Mouse (Mus musculus): ENCODE data around the gene Gm20388. TPM values are rescaled to one million over a fixed set of nuclear protein-coding genes. Genes with fewer than 3 reads are reported as not detected.

Gene Gm20388
- total RNA-seq, 2 experiments from 2014 or later: 4.0 TPM; not detected in 1

DNA sequence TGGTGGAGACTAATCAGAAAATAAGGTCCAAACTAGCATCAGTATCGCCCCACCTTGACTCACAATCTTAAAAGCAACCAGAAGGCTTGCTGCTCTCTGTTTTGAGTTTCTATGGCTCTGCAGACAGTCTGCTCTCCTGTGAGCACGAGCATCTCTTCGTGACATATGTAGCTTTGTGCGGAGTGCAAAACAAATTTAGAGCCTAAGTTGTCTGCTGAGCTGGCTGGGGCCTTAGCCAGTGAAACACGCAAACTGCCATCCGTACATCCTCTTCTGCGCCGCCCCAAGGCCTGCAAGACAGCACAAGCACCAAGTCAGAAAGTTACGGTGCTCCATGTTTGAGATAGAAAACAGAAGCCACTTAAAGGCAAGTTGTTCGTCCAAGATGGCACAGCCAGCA, 3814.1 kb downstream of the Gm20388 start:
- no peak for DNase-seq

GRCm38 (mm10) chr8:123725261-123725660, 3814.6 kb downstream of the Gm20388 start:
- no peak for DNase-seq

DNA sequence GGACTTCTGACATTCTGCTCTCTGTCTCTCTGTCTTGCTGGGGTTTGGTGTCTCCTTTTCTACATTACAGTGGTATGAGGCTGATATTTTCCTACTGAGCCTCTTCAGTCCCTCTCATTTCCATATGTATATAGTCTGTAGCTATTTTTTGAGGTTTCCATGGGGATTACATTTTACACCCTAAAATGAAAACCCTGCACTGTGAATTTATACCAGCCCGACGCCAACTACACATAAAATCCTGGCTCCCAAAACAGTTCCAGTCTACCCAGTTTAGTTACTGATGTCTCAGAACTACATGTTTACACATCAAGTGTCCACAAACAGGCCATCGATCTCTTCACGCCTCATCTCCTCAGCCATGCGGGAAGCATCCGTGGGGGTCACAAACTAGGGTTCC, 3816.1 kb downstream of the Gm20388 start:
- no peak for DNase-seq

GRCm38 (mm10) chr8:123729055-123729785, 3818.6 kb downstream of the Gm20388 start:
- DNase-seq: peak; percentile 42 to 43

- no peak for DNase-seq
Observed at GRCm38 (mm10) chr8:123729786-123730411, 3819.3 kb downstream of the Gm20388 start.

- DNase-seq: peak in 1 of 2 experiments; percentile 22
Observed at GRCm38 (mm10) chr8:123732332-123732731, 3821.7 kb downstream of the Gm20388 start.

DNA sequence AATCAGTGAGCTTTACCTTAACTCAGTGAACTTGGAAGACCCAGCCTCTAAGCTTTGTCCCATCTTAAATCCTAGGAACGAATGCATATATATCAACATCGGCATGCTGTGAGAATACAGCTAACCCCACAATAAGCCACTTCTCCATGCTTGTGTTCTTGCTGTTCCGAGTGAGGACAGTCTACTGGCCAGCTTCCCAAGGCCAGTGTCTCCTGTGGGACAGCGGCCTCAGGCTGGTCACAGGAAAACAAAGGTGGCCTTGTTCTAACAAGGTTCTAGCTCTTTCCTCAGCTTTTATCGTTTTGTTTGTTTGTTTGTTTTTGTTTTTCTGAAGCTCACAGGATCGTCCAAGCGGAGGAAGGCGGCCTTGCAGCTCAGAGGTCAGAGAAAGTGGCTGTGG, 3823.8 kb downstream of the Gm20388 start:
- DNase-seq: no peak

- DNase-seq: no peak
Observed at GRCm38 (mm10) chr8:123736974-123737373, 3826.3 kb downstream of the Gm20388 start.

DNA sequence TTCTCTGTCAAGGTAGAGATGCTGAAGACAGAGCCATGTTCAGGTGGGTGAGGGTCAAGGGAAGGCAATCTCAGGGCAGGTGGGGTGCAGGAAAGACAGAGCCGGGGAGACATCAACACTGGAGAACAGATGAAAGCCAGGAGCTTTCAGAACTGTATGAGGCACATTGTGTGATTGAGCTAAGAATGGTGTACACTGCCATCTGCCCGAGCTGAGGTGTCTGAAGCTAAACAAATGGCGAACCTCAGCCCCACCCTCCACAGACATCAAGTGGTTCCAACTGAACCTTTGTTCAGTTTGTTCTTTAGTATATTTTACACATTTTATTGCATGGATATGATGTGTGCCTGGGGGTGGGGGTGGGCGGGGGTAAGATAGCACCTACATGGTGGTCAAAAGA, 3829.6 kb downstream of the Gm20388 start:
- DNase-seq: no peak

GRCm38 (mm10) chr8:123741232-123741631, 3830.6 kb downstream of the Gm20388 start:
- DNase-seq: no peak

- no peak for DNase-seq
Observed at GRCm38 (mm10) chr8:123746488-123746887, 3835.8 kb downstream of the Gm20388 start.

DNA sequence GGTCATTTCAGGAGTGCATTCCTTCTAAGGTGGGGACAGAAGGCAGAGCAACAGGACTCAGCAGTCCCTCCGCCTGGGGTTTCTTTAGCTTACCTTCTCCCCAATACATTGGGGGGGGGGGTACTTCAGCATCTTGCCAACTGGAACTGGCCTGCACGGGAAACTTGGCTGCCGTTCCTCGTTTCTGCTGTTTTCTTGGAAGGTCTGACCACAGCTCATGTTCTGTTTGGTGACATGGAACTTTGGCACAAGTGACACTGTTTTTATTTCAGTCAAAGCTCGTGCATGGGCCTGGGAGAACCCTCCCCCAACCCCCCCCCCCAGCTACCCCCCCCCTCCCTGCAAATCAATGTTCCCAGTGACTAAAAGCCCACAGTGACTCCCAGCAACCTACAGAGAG, 3837.1 kb downstream of the Gm20388 start:
- peak; percentile 69 to 71 for DNase-seq

GRCm38 (mm10) chr8:123750171-123750693, 3839.6 kb downstream of the Gm20388 start:
- DNase-seq: no peak

- no peak for DNase-seq
Observed at GRCm38 (mm10) chr8:123752773-123753468, 3842.3 kb downstream of the Gm20388 start.

DNA sequence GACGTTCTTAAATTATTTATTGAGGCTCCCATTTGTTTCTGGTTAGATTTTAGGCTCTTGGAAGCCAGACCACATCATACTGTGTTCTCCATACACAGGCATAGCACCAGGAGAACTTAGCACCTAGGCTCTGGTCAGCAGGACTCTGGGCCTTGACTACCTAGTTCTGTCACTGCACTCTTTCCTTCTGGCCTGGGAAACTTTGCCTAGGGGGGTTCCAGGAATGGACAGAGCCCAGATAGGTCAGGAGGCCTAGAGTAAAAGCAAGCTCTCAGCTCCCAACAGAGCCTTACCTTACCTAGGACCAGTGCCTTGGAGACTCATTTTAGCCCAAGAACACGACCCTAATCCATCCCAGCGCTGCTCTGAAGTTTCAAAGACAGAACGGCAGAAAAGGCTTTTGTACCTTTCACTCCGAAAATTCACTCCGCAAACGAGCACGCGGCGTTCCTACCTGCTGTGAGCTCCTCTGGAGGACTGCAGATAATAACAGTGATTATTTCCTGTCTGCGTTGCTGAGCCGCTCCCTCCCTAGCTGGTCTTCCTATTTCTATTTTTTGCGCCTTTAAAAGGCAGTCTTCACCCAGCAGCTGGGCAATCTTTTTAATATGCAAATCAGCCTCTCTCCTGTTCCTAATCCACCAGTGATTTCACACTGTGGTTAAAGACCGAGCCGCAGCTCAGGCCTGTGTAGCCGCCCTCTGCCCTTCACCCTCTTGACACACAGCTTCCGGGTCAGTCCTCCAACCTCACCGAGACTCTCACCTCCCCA, 3843.1 kb downstream of the Gm20388 start:
- DNase-seq: no peak

GRCm38 (mm10) chr8:123754538-123755431, 3844.1 kb downstream of the Gm20388 start:
- DNase-seq: no peak

- DNase-seq: no peak
Observed at GRCm38 (mm10) chr8:123756901-123757300, 3846.3 kb downstream of the Gm20388 start.

DNA sequence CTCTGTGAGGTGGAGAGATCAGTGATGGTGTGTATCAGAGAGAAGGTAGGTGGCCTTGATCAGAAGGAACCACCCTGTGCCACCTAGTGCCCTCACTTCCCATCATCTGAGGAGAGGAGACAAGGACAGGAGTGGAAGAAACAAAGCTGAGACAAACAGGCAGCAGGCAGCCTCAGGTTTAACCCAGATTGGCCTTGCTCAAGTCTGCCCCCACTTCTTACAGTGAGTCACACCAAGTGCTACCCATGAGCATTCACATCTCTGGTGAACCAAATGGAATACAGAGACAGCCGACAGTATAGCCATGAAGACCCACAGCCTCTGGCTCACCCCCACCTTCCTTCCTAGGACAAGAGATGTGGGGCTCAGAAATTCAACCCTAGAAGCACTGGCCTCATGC, 3848.3 kb downstream of the Gm20388 start:
- no peak for DNase-seq

DNA sequence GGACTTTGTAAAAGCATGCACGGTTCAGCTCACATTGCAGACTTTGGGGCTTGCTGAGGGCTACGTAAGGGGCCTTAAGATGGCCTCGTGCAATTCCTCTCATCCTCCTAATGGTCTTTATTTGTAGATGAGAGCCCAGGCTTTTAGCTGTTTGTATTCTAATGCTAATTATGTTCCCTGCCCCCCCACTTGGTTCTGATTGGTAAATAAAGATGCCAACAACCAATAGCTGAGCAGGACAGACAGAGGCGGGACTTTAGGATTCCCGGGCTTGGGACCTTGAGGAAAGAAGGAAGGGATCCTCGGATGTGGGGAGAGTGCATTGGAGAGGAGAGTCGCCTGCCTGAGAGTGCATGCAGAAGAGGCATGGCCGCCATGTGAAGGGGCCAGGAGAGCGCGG, 3849.3 kb downstream of the Gm20388 start:
- DNase-seq: no peak

DNA sequence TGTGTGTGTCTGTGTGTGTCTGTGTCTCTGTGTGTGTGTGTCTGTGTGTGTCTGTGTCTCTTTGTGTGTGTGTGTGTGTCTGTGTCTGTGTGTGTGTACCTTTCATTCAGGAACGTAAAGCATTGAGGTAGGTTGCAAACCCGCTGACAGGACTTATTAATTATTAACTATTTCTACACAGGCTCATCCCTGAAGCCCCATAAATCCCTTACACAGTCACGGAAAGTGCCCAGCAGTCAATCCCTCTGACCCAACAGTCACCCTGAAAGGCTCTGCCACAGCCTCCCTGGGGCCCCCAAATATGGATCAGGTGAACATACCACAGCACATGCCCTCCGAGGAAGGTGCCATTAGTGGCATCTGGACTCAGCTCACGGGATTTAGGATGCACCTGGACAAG, 3849.9 kb downstream of the Gm20388 start:
- no peak for DNase-seq

- peak; percentile 70 to 81 for DNase-seq
Observed at GRCm38 (mm10) chr8:123761266-123761882, 3850.7 kb downstream of the Gm20388 start.
